Mouse (Mus musculus) liver (tissue): ENCODE measurements around the gene Vps4a.
A peak's percentile ranks its signal among the peaks of the same experiment; 100 is the strongest.
"Not testable (repeated sequence)": the region's sequence is repeated elsewhere in the genome, so short reads cannot be mapped to it uniquely, and the experiment has no call there.

Source experiments
- DNase-seq: peaks from one replicate; pipeline ENCODE4 v3.0.0-alpha.2; 2020; ENCODE audit warnings: mixed read lengths

The Vps4a gene

DNA sequence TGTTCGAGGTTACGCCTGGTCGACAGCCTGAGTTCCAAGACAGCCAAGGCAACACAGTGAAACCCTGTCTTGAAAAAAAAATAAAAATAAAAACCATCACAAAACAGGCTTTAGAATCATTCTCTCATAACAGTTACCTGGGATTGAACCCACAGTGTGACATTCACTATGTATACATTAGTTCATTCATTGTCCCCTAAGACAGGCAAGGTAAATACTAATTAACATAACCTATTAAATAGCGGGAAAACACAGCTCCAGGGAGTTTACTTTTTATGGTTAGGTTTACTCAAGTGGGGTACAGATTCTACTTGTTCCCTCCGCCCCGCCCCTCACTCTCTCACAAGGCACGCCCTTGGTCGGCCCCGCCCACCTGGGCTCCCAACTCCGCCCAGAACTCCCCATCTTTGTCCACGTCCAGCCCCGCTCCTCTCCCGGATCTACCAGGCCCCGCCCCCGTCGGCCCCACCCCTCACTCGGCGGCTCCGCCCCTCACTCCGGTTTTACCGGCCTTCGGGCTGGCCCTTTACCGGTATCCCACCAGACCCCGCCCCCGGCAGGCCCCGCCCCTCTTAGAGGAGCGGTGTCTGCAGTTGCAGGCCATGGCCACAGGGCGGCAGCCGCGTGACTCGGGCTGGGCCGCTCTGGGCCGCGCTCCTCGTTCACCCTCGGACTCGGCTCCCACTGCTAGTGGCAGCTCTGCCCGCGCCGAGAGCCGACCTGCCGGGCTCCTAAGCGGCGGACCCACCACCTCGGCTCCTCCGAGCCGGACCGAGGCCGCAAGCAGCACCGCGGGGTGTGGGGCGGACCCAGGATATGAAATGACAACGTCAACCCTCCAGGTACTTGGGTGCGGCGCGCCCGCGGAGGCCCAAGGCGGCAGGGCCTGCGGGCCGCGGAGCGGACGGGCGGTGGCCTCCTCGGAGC lies at the start of gene Vps4a:
Gene Vps4a (plus strand): TSS at position 573 of the 927 bp plus-strand sequence.
- DNase-seq = peak; percentile 98

GRCm38 (mm10) chr8:106985404-106985821 lies 45.6 kb upstream of the Vps4a start:
- no peak for DNase-seq

GRCm38 (mm10) chr8:106985951-106986350 lies 45.1 kb upstream of the Vps4a start:
- no peak for DNase-seq

DNA sequence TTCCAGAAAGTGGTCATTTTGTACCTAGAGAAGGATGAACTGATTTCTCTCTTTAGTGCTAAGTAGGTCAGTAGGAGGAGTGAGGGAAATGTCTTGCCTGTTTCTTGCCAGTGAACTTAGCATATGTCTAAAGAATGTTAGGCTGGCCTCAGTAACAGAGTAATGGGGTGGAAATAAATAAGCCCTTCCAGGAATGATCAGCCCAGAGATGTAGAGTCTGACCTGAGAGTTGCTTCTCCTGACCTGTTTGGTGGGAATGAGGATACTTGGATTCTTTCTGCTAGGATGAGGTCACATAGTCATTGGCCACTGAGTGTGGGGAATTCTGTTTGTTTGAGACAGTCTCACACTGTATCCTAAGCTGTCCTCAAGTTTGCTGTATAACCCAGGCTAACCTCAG lies 43.5 kb upstream of the Vps4a start:
- no peak for DNase-seq

DNA sequence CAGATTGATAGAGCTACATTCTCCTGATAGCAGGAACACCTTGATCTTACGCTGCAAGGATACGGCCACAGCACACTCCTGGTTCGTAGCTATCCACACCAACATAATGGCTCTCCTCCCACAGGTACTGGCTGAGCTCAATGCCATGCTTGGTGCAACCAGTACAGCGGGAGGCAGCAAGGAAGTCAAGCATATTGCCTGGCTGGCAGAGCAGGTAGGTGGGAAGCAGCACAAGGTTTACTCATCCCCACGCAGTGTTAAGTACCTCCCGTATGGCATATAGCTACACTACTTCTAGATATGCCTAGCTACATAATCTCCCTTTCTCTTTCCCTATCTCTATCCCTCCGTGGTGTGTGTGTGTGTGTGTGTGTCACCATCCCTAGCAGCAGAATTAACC lies 39.6 kb upstream of the Vps4a start:
- DNase-seq = no peak

DNA sequence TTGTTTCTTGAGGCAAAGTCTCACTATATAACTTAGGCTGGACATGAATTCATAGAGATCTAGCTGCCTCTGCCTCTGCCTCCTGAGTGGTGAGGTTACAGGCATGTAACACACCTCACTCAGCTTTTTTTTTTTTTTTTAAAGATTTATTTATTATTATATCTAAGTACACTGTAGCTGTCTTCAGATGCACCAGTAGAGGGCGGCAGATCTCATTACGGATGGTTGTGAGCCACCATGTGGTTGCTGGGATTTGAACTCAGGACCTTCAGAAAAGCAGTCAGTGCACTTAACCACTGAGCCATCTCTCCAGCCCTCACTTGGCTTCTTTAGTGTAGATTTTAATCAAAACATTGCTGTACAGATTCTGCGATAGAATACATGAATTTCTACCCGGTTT lies 34.7 kb upstream of the Vps4a start:
- DNase-seq = not testable (repeated sequence)

DNA sequence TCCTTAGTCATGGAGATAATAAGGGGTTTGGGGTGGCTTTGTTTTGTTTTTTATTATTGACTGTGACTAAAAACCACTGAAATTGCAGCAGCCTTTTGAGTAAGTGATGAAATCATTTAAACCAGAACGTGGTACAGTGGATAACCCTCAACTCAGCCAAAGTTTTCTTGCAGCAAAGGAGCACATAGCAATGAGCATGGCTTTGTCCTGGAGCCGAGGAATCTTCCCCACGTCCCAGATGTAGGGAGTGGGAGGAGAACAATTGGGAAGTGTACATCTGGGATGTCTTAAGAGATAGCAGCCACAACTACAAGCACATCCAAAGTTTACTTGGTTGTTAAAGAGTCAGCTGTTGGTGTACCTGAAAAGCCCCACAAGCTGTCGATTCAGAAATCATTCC lies 33.6 kb upstream of the Vps4a start:
- no peak for DNase-seq

- DNase-seq = no peak
These were observed 32.0 kb upstream of the Vps4a start for GRCm38 (mm10) chr8:106999068-106999467.

- peak; percentile 81 for DNase-seq
These were observed 28.5 kb upstream of the Vps4a start for GRCm38 (mm10) chr8:107002532-107002931.

DNA sequence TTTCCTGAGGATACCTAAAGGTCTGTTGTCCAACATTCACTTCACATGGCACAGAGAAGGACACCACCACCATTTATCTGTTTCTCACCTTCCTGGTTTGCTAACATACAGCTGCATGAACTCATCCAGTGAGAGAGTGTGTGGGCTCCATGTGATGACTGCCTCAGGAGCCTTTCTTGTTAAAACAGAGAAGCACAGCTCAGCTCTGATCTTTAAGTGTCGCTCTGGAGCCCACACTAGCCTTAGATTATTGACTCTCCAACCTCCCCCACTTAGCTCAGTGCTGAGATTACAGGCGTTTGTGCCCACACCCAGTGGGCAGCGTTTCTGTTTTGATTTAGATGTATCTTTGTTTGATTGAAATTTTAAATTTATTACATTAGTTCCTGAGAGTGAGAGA lies 23.2 kb upstream of the Vps4a start:
- DNase-seq = no peak

DNA sequence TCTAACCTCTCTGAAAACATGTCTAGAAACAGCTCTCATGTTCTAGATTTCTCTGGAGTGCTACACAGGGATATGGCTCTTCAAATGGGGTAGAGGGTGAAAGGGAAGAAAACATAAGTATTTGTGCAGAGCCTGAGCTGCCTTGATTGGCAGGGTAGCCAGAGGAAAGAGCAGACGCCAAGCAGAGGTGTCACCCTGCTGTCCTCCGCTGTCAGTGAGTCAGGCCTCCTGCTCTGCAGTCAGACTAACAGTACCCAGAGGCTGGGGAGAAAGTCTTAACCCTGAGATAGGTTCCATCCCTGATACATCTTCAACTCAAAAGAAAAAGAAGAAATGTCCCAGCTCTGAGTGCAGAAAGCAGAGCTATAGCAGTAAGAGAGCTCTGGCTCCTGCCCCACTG lies 18.4 kb upstream of the Vps4a start:
- no peak for DNase-seq

DNA sequence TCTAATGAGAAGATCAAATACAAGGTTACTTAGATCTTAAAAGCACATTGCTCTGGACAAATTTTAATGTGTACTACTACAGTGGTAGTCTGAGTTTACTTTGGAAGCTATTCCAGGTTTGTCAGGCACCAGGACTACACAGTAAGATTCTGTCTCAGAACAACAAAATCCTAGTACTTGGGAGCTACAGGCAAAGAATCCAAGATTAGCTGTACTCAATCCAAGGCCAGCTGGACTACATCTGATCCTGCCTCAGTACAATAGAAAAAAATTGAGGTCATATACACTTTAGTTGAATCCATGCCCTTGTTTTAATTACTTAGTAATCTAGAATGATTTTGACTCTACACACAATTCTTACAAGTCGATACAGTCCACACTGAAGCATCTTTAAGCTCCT lies 16.1 kb upstream of the Vps4a start:
- DNase-seq = no peak

GRCm38 (mm10) chr8:107023479-107023878 lies 7.5 kb upstream of the Vps4a start:
- DNase-seq = no peak

GRCm38 (mm10) chr8:107029310-107029709 lies 1.7 kb upstream of the Vps4a start:
- DNase-seq = no peak

DNA sequence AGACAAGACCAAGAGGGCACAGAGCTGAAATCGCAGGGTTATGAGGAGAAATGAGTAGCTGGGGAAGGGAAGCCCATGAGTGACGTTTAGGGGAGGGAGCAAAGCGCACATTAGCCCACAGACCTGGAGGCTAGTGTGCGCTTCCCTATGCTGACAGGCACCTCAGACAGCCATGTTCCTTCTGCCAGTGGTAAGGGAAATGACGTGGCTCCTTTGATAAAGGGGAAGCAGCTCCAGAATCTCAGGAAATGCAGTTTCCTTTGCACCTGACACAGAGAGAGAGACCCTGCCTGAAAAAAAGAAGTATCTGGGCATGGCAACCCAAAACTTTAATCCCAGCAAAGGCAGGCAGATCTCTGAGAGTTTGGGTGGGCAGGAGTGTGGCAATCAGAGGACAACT lies 964 bp upstream of the Vps4a start:
- DNase-seq = no peak

DNA sequence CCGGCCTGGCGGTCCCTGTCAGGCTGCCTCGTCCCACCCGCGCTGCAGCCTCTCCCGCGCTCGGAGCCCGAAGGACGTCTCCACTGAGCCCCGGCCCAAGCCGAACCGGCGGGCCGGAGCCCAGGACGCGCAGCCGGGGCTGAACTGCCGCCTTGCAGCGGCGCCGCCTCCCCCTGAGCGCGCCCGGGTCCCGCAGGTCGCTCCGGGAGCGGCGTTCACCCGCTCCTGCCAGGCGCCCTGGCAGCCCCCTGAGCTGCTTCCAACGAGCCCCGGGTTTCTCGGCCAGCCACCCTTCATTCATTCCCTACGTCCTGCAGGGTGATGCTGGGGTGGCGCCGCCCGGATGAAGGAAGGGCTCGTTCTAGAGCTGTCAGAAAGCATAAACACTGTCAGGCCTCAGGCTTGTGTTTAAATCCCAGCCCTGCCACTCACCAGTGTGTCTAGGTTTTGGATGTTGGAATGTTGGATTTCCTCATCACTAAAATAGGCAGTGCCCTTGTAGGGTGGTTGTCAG lies 612 bp downstream of the Vps4a start:
- no peak for DNase-seq

GRCm38 (mm10) chr8:107033609-107034008 lies 2.6 kb downstream of the Vps4a start:
- DNase-seq = not testable (repeated sequence)

DNA sequence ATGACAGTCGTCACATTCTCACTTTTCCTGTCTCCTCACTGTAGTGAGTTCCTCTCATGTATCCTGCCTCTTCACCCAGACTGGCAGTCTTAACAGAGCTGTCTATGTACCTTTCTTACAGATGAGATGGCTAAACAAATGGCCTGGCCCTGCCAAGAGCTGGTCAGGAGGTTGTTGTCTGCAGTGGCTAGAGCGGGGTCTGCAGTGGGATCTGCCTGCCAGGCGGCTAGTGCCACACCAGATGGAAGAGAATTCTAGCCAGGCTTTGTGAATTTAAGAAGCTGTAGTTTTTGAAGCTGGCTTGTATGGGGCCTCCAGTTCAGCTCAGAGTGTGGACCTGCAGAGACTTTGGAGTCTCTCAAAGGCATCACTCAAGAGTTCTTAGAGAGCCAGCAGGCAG lies 4.6 kb downstream of the Vps4a start:
- no peak for DNase-seq

DNA sequence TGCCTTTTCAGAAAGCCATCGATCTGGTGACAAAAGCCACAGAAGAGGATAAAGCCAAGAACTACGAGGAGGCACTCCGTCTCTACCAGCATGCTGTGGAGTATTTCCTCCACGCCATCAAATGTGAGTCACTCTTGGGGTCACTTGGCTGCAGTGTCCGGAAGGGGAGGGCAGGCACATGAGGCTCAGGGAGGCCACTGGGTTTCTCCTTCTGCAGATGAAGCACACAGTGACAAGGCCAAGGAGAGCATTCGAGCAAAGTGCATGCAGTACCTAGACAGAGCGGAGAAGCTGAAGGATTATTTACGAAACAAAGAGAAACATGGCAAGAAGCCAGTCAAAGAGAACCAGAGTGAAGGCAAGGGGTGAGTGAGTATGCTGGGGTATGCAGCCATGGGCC lies 5.6 kb downstream of the Vps4a start:
- DNase-seq = no peak

DNA sequence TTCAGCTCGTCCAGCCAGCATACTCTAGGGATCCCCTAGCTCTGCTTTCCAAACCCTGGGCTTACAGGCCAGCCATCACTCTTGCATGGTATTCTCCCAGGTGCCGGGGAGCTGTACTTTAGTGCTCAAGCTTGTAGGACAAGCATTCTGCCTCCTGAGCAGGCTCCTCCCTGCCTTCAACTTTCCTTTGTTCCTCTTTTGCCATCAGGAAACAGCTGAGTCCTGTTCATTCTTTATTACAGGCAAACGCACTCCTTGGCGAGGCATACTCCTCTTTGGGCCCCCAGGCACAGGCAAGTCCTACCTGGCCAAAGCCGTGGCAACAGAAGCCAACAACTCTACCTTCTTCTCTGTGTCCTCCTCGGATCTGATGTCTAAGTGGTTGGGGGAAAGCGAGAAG lies 9.6 kb downstream of the Vps4a start:
- no peak for DNase-seq

- DNase-seq = no peak
These were observed 14.5 kb downstream of the Vps4a start for GRCm38 (mm10) chr8:107045478-107045877.

DNA sequence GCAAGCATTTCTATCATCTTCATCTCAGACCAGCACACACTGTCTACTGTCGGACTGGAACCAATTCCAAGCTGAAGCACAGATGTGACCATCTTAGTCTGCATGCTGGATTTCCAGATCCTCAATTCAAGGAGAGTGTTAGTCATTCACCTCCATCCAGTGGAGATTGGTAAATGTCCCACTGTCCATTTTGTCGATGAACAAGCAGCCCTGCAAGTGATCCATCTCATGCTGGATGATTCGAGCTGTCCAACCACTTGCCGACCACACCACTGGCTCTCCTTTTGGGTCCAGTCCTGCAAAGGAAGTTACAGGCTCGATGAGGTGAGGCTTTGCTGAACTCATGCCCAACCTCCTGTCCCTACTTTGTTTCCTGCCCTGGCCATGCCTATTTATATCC lies 16.0 kb downstream of the Vps4a start:
- DNase-seq = no peak

GRCm38 (mm10) chr8:107048061-107048941 lies 17.3 kb downstream of the Vps4a start, which contains the start of gene Pdf:
Pdf (minus strand) TSS chr8:107048614.
- peak; percentile 81 for DNase-seq
